Mouse (Mus musculus) heart, embryonic 13.5 days (tissue): ENCODE measurements around the gene Srsf2. TPM values are rescaled to one million over a fixed set of nuclear protein-coding genes. Genes with fewer than 3 reads are reported as not detected.

Source experiments
- ATAC-seq: fragments of 200-750 bp; cut with Nextera tagmentation; 2 replicates; pipeline ENCODE4 v1.8.0; 2017; ENCODE audit warnings: moderate TSS enrichment; ENCODE audit not compliant: insufficient number of reproducible peaks, low FRiP score, low TSS enrichment; ENCODE audit errors: extremely low read depth
- H3K27ac ChIP-seq: fragments of 300-500 bp; sonication (generic); replicated peaks from 2 replicates; pipeline ENCODE4 v1.5.1; 2015; ENCODE audit warnings: moderate library complexity, mild to moderate bottlenecking, inconsistent platforms
- H3K27me3 ChIP-seq: fragments of 300-500 bp; sonication (generic); replicated peaks from 2 replicates; pipeline ENCODE4 v1.6.1; 2015; ENCODE audit warnings: mild to moderate bottlenecking, inconsistent platforms
- H3K36me3 ChIP-seq: fragments of 300-500 bp; sonication (generic); 2 replicates; pipeline ENCODE4 v1.6.1; 2015; ENCODE audit warnings: mild to moderate bottlenecking, inconsistent platforms
- H3K4me1 ChIP-seq: fragments of 300-500 bp; sonication (generic); 2 replicates; pipeline ENCODE4 v1.6.1; 2015; ENCODE audit warnings: inconsistent platforms
- H3K4me2 ChIP-seq: fragments of 300-500 bp; sonication (generic); 2 replicates; pipeline ENCODE4 v1.6.1; 2015; ENCODE audit warnings: inconsistent platforms, mild to moderate bottlenecking, moderate library complexity
- H3K4me3 ChIP-seq: fragments of 300-500 bp; sonication (generic); 2 replicates; pipeline ENCODE4 v1.5.1; 2015; ENCODE audit warnings: moderate library complexity, mild to moderate bottlenecking, inconsistent platforms
- H3K9ac ChIP-seq: fragments of 300-500 bp; sonication (generic); 2 replicates; pipeline ENCODE4 v1.6.1; 2015; ENCODE audit warnings: inconsistent platforms, mild to moderate bottlenecking, moderate library complexity
- H3K9me3 ChIP-seq: fragments of 300-500 bp; sonication (generic); 2 replicates; pipeline ENCODE4 v1.6.1; 2016; ENCODE audit warnings: inconsistent platforms
- WGBS: fragments of 180-500 bp; shearing (Covaris S2); methylation state at CpG from one replicate; pipeline ENCODE4 v1.1.7; 2015; ENCODE audit warnings: mixed read lengths; 5-methylcytosine and 5-hydroxymethylcytosine counted together
- polyA plus RNA-seq: library from polyadenylated mRNA; unstranded; fragments of >200 nt; fragmentation: Nextera tagmentation; extraction: Ambion mirVana; gene quantifications from 2 replicates; pipeline ENCODE4 v1.2.1, GENCODE M21; 2015

The Srsf2 gene
- polyA plus RNA-seq, 1 experiment from 2014 or later: 530 TPM

DNA sequence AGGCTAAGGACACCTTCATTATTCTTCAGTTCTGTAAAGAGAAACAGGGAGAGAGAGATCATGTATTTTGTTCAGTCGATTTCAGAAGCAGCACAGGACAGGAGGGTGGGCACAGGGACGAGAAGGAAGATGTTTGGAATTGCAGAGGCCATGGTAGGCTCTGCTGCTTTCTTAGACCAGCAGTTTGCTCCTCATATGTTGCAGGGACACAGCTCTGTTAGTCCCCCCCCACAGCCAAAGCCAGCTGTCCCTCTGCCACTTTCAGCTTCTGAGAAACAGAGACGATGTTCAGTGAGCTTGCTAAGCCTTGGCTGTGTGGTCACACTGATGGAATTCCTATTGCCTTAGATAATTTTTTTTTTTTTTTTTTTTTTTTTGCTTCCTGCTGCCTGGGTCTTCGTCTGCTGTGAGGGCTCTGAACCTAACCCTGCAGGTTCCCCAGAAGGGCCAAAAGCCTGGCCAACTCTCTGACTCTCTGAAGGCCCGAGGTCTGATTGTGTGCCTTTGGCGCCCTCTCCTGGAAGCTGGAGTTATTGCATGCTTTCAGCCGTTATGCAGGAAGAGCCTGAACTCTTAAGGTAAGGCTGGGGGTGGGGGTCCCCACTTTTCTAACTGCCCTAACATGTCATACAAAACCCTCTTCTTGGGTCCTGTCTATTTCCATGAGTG is 44.8 kb downstream of the Srsf2 start:
- no peak overlapping the region for H3K4me3 ChIP-seq
- H3K9ac ChIP-seq: peak overlapping the region; percentile 48; the same call in 1 of the 2 replicates
- H3K36me3 ChIP-seq: peaks cover 3% of the 10 kb centered on the region; the same call in 1 of the 2 replicates
- H3K27ac ChIP-seq: peak overlapping the region; percentile 77
- 21% methylated on average over 7 of the region's 7 CpGs for WGBS
- no peak for ATAC-seq
- H3K9me3 ChIP-seq: no peaks in the 10 kb centered on the region
- peaks cover 6% of the 10 kb centered on the region; the same call in 1 of the 2 replicates for H3K27me3 ChIP-seq
- H3K4me1 ChIP-seq: peaks cover 43% of the 10 kb centered on the region
- H3K4me2 ChIP-seq: no peak overlapping the region

DNA sequence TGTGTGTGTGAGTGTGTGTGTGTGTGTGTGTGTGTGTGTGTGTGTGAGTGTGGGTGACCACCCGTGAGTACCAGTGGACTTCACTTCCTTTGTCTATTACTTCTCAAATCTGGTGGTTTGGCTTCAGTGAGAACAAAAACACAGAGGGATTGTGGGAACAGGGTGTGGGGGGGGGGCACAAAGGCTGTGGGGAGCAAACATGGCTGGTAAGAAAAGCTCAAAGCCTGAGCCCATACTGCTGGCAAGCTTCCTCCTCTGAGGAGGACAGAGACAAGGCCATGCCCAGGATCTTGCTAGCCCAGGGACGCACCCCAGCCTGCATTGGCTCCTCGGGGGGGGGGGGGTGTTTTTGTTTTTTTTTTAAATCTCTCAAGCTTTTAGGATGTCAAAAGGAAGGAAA is 45.4 kb downstream of the Srsf2 start:
- peaks cover 6% of the 10 kb centered on the region; the same call in 1 of the 2 replicates for H3K27me3 ChIP-seq
- 75% methylated on average over 2 of the region's 3 CpGs for WGBS
- no peaks in the 10 kb centered on the region for H3K9me3 ChIP-seq
- no peak overlapping the region for H3K4me3 ChIP-seq
- ATAC-seq: no peak
- peak overlapping the region; percentile 48 for H3K9ac ChIP-seq
- H3K4me1 ChIP-seq: peaks cover 38% of the 10 kb centered on the region
- peak overlapping the region; percentile 77 for H3K27ac ChIP-seq
- peaks cover 3% of the 10 kb centered on the region; the same call in 1 of the 2 replicates for H3K36me3 ChIP-seq
- H3K4me2 ChIP-seq: no peak overlapping the region

DNA sequence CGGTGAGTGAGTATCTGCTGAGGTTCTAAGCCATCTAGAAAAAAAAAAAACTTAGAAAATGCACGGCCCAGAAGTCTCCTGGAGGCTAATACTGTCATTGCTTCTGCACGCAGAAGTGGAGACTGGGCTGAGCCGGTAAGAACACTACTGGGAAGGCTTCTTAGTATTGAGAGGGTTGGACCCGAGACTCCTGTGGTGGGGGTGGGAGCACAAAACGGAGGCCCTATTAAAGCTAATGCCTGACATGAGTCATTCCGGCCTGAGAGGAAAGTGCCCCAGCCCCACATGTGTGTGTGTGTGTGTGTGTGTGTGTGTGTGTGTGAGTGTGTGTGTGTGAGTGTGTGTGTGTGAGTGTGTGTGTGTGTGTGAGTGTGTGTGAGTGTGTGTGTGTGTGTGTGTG is 45.8 kb downstream of the Srsf2 start:
- Histone ChIP-seq H3K4me1 (peaks cover 34% of the 10 kb centered on the region), H3K27me3 (peaks cover 6% of the 10 kb centered on the region; the same call in 1 of the 2 replicates), H3K4me2 (no peak overlapping the region), H3K36me3 (peaks cover 3% of the 10 kb centered on the region; the same call in 1 of the 2 replicates), H3K4me3 (no peak overlapping the region), H3K27ac (peak overlapping the region; percentile 77), H3K9ac (no peak overlapping the region), H3K9me3 (no peaks in the 10 kb centered on the region)
- ATAC-seq: no peak
- WGBS: 50% methylated on average over 7 of the region's 7 CpGs

DNA sequence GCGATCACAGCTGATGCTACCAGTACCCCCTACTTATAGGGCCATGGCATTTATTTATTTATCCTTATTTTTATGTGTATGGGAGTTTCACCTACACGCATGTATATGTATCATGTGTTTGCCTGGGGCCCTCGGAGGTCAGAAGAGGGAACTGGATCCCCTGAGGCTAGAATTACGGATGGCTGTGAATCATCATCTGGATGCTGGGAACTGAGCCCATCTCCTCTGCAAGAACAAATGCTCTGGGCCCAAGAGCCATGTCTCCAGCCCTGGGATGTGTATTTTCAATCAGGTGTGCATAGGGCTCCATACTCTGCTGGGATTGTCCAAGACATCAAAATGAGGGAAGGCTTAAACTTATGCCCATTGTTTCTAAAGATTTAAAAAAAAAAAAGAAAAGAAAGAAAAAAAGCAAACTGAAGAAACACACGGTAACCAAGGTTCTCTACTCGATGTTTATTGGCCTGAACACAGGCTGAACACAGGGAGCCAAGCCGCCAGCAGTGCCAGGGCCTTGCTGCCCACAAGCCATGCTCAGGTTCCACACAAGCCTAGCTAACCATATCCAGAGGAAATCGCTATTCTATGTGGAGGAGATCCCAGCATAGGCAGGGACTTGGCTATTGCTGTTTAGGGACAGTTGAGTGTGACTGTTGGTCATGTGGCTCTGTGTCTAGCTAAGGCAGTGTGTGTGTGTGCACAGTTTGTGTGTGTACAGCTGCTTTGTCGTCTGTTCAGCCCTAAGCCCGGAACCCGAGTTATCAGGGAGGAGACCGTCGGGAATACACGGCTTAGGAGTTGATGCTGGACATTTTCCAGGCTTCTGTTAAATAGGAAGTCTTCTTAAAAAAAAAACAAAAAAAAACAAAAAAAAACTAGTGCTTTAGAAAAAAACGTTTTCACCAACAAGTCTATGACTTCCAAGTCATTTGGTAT is 46.5 kb downstream of the Srsf2 start:
- Histone ChIP-seq H3K9ac (0 out of 2 replicates have a peak overlapping the region, but pooled peaks have one; percentile 33), H3K4me1 (peaks cover 27% of the 10 kb centered on the region), H3K4me2 (no peak overlapping the region), H3K36me3 (peaks cover 3% of the 10 kb centered on the region; the same call in 1 of the 2 replicates), H3K4me3 (no peak overlapping the region), H3K27me3 (peaks cover 6% of the 10 kb centered on the region; the same call in 1 of the 2 replicates), H3K9me3 (no peaks in the 10 kb centered on the region), H3K27ac (peak overlapping the region; percentile 77)
- 64% methylated on average over 15 of the region's 15 CpGs for WGBS
- no peak for ATAC-seq

DNA sequence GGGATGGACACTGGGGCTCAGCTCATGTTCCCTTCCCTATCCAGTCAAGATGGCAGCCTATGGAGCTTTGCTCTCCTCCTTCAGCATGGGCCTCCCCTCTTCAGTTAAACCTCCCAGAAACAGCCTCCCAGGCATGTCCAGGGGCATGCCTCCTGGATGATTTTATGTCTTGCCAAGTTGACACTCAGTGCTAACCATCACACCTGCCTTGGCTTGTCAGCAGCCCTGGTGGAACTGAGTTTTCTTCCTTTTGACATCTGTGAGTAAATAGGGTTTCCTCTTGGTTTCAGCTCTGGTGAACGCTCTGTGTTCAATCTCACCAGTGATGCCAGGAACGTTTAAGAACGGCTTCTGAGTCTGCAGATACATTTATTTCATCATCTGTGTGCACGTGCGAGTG is 50.2 kb downstream of the Srsf2 start:
- no peaks in the 10 kb centered on the region for H3K9me3 ChIP-seq
- no peak overlapping the region for H3K9ac ChIP-seq
- WGBS: 84% methylated on average over 5 of the region's 5 CpGs
- H3K4me2 ChIP-seq: no peak overlapping the region
- no peaks in the 10 kb centered on the region for H3K36me3 ChIP-seq
- ATAC-seq: no peak
- H3K27me3 ChIP-seq: no peaks in the 10 kb centered on the region
- no peak overlapping the region for H3K4me3 ChIP-seq
- H3K4me1 ChIP-seq: peaks cover 17% of the 10 kb centered on the region
- H3K27ac ChIP-seq: no peak overlapping the region

DNA sequence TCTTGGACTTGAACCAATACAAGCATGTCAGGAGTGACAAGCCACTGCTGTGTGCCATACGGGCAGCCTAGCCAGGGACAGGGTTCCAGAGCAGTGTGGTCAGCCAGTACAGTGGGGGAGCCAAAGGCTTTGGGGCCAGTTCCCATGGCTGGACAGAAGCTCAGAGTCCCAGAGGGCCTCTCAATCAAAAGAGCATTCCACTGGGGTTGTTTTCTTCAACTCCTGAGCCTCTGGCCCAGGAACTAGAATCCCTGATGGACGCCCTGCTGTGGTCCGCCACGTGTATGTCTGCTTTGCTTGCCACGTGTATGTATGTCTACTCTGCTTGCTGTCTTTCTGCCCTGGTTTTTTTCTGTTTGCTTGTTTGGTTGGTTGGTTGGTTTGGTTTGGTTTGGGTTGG is 51.8 kb downstream of the Srsf2 start:
- Histone ChIP-seq H3K9me3 (no peaks in the 10 kb centered on the region), H3K4me1 (0 out of 2 replicates have a peak, but pooled peaks cover 6% of the 10 kb centered on the region), H3K4me2 (no peak overlapping the region), H3K36me3 (no peaks in the 10 kb centered on the region), H3K27ac (no peak overlapping the region), H3K9ac (no peak overlapping the region), H3K27me3 (no peaks in the 10 kb centered on the region), H3K4me3 (no peak overlapping the region)
- no peak for ATAC-seq
- WGBS: 64% methylated on average over 5 of the region's 5 CpGs

Other genes starting within 250 kb of the Srsf2 start
- gene Rhbdf2, start 226.1 kb downstream of the Srsf2 start, polyA plus RNA-seq: 7.2 and 8.0 TPM in 2 replicates
- gene Prcd, start 199.6 kb downstream of the Srsf2 start, polyA plus RNA-seq: 0.51 and 0.93 TPM in 2 replicates
- 2.6 TPM in 2 replicates for gene Cygb, start 198.8 kb downstream of the Srsf2 start, polyA plus RNA-seq
- not detected in 2 replicates for gene St6galnac1, start 77.6 kb downstream of the Srsf2 start, polyA plus RNA-seq
- 18.4 and 19.3 TPM in 2 replicates for gene Mxra7, start 25.0 kb downstream of the Srsf2 start, polyA plus RNA-seq
- 63.8 and 68.8 TPM in 2 replicates for gene Mettl23, start 9.8 kb downstream of the Srsf2 start, polyA plus RNA-seq
- gene Jmjd6, start 9.6 kb downstream of the Srsf2 start, polyA plus RNA-seq: 61.7 and 75.3 TPM in 2 replicates
- 32.2 and 35.5 TPM in 2 replicates for gene Mfsd11, start 654 bp downstream of the Srsf2 start, polyA plus RNA-seq
- gene Mgat5b, start 65.8 kb upstream of the Srsf2 start, polyA plus RNA-seq: 0.61 and 0.67 TPM in 2 replicates